Mouse (Mus musculus): Measurements from ENCODE around the gene Zfhx2. TPM values are rescaled to one million over a fixed set of nuclear protein-coding genes. Genes with fewer than 3 reads are reported as not detected.
A peak's percentile ranks its signal among the peaks of the same experiment; 100 is the strongest.

Gene Zfhx2
- polyA plus RNA-seq, 1 experiment from 2014 or later = 7.6 TPM

DNA sequence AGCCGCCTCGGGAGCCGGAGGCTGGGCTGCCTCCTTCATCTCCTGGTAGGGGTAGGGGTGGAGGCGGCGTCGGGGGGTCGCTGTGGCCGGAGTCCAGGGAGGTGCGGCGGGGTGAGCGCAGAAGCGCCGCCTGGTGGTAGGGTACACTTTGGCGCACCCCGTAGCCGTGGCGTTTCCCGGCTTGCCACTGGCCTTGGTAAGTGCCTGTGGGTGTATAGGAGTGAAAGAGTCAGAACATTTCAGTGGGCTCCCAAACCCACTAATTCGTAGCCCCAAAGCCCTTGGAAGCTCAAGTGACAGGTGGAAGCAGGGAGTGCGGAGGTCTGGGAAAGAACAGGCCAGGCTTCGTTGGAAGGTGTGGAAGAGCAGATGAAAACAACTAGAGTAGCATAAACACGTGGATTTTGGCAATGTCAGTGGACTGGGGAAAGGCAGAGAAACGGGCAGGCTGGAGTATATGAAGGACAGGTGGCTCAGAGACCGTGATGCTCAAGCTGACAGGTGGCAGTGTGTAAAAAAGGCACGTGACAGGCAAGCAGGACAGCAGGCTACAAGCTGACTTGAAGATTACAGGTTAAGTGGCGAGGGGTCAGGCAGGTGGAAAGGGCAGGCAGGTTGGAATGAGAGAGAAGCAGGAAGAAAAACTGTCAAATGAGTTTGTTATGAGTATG lies 22.0 kb upstream of the Zfhx2 start:
- Histone ChIP-seq H3K9me3 (replicated peaks) (no peaks in the 10 kb centered on the region), H3K27me3 (ENCODE audit: low read depth, poor library complexity, severe bottlenecking) (peaks cover 94% of the 10 kb centered on the region), H3K4me1 (peaks cover 54% of the 10 kb centered on the region), H3K36me3 (no peaks in the 10 kb centered on the region), H3K27ac (replicated peaks) (peak overlapping the region; percentile 84; the same call in 1 of the 2 replicates), H3K4me3 (peak overlapping the region; percentile 81)
- 10% methylated on average over 25 of the region's 26 CpGs for WGBS
- DNase-seq (ENCODE audit: low spot score) = peak; percentile 53

- 70% methylated on average over 51 of the region's 51 CpGs for WGBS
- peak overlapping the region; percentile 81; the same call in 1 of the 2 replicates for H3K4me3 ChIP-seq
Observed at GRCm38 (mm10) chr14:55113351-55113974, 21.3 kb upstream of the Zfhx2 start.

DNA sequence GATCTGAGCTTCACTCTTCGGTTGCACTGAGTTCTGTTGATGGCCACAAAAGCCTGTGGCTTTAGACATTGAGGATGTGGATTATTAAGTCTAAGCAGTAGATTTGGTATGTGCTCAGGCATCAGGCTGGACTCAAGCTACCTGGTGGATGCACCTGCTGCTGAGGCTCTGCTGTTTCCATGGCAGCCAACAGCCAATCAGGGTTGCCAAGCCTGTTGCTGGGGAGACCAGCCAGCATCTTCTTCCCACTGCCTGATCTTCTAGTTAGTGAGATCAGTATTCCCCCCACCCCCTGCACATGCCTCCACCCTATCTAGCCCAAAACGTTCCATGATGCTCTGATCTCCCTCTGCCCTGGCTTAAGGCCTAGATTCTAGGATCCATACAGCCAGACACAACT lies 19.6 kb upstream of the Zfhx2 start:
- WGBS = 82% methylated on average over 2 of the region's 2 CpGs
- H3K27me3 ChIP-seq (ENCODE audit: low read depth, poor library complexity, severe bottlenecking) = peaks cover 94% of the 10 kb centered on the region
- no peak overlapping the region for H3K4me3 ChIP-seq
- no peak for DNase-seq (ENCODE audit: low spot score)
- H3K9me3 ChIP-seq (replicated peaks) = no peaks in the 10 kb centered on the region
- peaks cover 71% of the 10 kb centered on the region for H3K4me1 ChIP-seq
- H3K27ac ChIP-seq (replicated peaks) = no peak overlapping the region
- H3K36me3 ChIP-seq = no peaks in the 10 kb centered on the region

More at GRCm38 (mm10) chr14:55113351-55113974, 21.3 kb upstream of the Zfhx2 start:
- H3K9me3 ChIP-seq (replicated peaks) = no peaks in the 10 kb centered on the region
- DNase-seq (ENCODE audit: low spot score) = no peak
- H3K36me3 ChIP-seq = no peaks in the 10 kb centered on the region
- peaks cover 61% of the 10 kb centered on the region for H3K4me1 ChIP-seq
- no peak overlapping the region for H3K27ac ChIP-seq (replicated peaks)
- H3K27me3 ChIP-seq (ENCODE audit: low read depth, poor library complexity, severe bottlenecking) = peaks cover 96% of the 10 kb centered on the region

GRCm38 (mm10) chr14:55110076-55110475 lies 18.0 kb upstream of the Zfhx2 start:
- Histone ChIP-seq H3K36me3 (no peaks in the 10 kb centered on the region), H3K4me1 (peaks cover 71% of the 10 kb centered on the region), H3K27me3 (ENCODE audit: low read depth, poor library complexity, severe bottlenecking) (peaks cover 79% of the 10 kb centered on the region), H3K27ac (replicated peaks) (no peak overlapping the region), H3K9me3 (replicated peaks) (no peaks in the 10 kb centered on the region), H3K4me3 (no peak overlapping the region)
- WGBS = 34% methylated on average over 9 of the region's 9 CpGs
- no peak for DNase-seq (ENCODE audit: low spot score)

DNA sequence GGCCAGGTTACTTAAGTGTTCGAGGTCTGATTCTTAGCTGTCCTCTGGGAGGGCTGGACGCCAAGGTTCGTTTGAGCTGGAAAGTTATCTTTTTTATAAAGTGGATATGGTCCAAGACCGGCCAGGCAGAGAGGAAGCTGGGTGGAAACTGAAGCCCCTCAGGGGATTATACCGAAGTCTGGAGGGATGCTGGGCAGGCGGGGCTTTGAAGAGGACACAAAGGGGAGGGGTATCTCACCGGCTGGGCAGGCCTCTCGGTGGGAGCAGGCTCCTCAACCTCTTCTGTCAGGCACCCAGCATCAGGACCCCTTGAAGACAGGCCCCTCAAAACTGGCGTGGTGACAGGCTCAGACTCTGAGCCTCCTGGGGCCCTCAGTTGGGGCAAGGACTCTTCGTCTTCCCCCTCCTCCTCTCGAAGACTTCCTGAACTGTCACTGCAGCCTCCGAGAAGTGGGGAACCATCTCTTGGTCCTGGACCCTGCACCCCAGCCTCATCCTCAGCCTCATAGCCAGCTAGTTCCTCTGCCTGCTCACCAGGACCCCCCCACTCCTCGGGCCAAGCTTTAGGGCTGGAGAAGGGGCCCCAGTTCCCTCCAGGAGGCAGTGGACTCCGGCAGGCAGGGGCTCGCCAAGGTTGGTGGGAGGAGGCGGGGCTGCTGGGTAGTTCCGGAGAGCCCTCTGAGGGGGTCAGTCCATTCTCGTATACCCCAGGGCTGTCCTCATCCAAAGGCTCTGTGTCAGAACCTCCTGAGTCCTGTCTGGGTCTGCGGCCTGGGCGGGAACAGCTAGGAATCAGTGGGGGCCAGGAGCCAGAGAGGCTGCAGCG lies 17.1 kb upstream of the Zfhx2 start:
- Histone ChIP-seq H3K36me3 (no peaks in the 10 kb centered on the region), H3K4me3 (peak overlapping the region; percentile 44), H3K27me3 (ENCODE audit: low read depth, poor library complexity, severe bottlenecking) (peaks cover 79% of the 10 kb centered on the region), H3K27ac (replicated peaks) (peak overlapping the region; percentile 78), H3K9me3 (replicated peaks) (no peaks in the 10 kb centered on the region), H3K4me1 (peaks cover 67% of the 10 kb centered on the region)
- DNase-seq (ENCODE audit: low spot score) = no peak
- WGBS = 10% methylated on average over 21 of the region's 21 CpGs

DNA sequence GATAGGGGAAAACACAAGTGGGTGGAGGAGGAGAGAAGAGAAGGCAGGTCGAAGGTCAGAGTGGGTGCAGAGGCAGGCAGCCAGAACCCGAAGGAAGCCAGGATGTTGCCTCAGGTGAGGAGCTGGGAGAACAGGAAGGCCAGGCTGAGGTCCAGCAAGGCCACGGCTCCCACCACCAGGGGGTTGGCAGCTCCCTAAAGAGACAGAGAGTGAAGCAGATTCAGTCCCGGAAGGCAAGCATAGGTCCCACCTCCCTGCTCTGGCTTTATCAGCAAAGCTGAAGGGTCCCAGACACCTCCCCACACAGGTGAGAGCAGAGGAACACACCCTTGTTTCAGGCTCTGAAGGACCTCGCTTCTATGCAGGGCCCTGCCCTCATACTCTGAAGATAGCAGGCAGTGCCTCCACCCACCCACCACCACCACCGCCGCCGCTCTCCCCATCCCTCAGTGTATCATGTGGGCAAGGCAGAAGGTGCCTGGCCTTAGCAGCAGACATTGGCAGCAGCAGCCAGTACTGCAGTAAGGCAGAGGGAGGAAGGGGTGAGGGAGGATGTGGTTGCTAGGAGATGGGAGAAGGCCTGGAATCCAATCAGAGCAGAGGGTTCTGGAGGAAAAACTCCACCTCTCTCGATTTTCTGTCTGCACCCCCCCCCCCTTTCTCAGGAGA lies 16.2 kb upstream of the Zfhx2 start:
- Histone ChIP-seq H3K4me1 (peaks cover 58% of the 10 kb centered on the region), H3K4me3 (peak overlapping the region; percentile 20; the same call in 1 of the 2 replicates), H3K9me3 (replicated peaks) (no peaks in the 10 kb centered on the region), H3K27me3 (ENCODE audit: low read depth, poor library complexity, severe bottlenecking) (peaks cover 79% of the 10 kb centered on the region), H3K27ac (replicated peaks) (peak overlapping the region; percentile 78), H3K36me3 (no peaks in the 10 kb centered on the region)
- 35% methylated on average over 9 of the region's 9 CpGs for WGBS
- DNase-seq (ENCODE audit: low spot score) = peak; percentile 52

DNA sequence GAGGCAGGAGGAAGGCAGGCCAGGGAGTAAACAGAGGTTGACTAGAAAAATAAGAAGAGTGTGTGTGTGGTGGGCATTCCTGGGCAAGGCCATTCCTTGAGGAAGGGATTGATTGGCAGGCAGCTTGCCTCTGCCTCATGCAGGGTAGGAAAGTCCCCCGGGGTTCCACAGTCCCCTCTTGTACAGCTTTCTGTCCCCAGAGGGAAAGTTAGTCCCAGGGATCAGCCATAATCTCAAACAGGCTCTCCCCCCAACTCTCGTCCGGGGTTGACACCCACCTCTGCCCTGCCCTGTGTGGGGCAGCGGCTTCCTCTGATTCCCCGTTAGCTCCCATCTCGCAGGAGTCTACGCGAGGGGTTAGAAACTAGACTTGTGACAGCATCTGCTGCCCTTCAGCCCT lies 14.9 kb upstream of the Zfhx2 start:
- Histone ChIP-seq H3K27me3 (ENCODE audit: low read depth, poor library complexity, severe bottlenecking) (peaks cover 67% of the 10 kb centered on the region), H3K27ac (replicated peaks) (no peak overlapping the region), H3K4me3 (no peak overlapping the region; the same call in 1 of the 2 replicates), H3K4me1 (peaks cover 57% of the 10 kb centered on the region), H3K36me3 (no peaks in the 10 kb centered on the region), H3K9me3 (replicated peaks) (no peaks in the 10 kb centered on the region)
- WGBS = 68% methylated on average over 8 of the region's 8 CpGs
- no peak for DNase-seq (ENCODE audit: low spot score)

GRCm38 (mm10) chr14:55105836-55106809 lies 14.0 kb upstream of the Zfhx2 start, which contains the start of gene Ap1g2:
Ap1g2 (minus strand) TSS chr14:55106593.
- peak within 1 kb of the TSS; percentile 57 for H3K4me3 ChIP-seq
- H3K27ac ChIP-seq (replicated peaks) = peak within 1 kb of the TSS; percentile 80
- peaks cover 58% of the 10 kb centered on the region for H3K27me3 ChIP-seq (ENCODE audit: low read depth, poor library complexity, severe bottlenecking)
- peak; percentile 78 for DNase-seq (ENCODE audit: low spot score)
- no peaks in the 10 kb centered on the region for H3K9me3 ChIP-seq (replicated peaks)
- WGBS = under 1% methylated on average over 39 of the region's 39 CpGs
- H3K4me1 ChIP-seq = peaks cover 57% of the 10 kb centered on the region
- H3K36me3 ChIP-seq = no peaks in the 10 kb centered on the region

DNA sequence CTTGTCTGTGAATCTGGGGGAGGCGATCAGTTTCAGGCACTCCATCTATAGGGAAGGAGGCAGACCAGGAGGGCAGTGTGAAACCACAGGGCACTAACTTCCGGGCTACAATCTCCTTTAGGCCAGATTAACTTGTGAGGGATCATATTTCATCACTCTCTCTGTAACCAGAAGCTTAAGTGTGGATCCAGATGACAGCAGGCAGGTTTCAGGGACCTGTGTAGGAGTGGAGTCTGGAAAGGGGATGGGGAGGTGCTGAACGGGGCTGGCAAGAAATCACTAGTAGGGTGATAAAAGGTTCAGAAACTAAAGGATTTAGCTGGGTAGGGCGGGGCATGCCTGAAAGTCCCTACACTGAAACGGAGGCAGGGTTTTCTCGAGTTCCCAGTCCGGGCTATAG lies 13.3 kb upstream of the Zfhx2 start:
- H3K36me3 ChIP-seq = no peaks in the 10 kb centered on the region; the same call in 1 of the 2 replicates
- WGBS = 4% methylated on average over 7 of the region's 7 CpGs
- H3K27me3 ChIP-seq (ENCODE audit: low read depth, poor library complexity, severe bottlenecking) = peaks cover 51% of the 10 kb centered on the region
- H3K4me1 ChIP-seq = peaks cover 57% of the 10 kb centered on the region
- H3K9me3 ChIP-seq (replicated peaks) = no peaks in the 10 kb centered on the region
- H3K4me3 ChIP-seq = peak overlapping the region; percentile 57
- peak overlapping the region; percentile 80 for H3K27ac ChIP-seq (replicated peaks)
- no peak for DNase-seq (ENCODE audit: low spot score)

GRCm38 (mm10) chr14:55104365-55104764 lies 12.2 kb upstream of the Zfhx2 start:
- 86% methylated on average over 18 of the region's 18 CpGs for WGBS

DNA sequence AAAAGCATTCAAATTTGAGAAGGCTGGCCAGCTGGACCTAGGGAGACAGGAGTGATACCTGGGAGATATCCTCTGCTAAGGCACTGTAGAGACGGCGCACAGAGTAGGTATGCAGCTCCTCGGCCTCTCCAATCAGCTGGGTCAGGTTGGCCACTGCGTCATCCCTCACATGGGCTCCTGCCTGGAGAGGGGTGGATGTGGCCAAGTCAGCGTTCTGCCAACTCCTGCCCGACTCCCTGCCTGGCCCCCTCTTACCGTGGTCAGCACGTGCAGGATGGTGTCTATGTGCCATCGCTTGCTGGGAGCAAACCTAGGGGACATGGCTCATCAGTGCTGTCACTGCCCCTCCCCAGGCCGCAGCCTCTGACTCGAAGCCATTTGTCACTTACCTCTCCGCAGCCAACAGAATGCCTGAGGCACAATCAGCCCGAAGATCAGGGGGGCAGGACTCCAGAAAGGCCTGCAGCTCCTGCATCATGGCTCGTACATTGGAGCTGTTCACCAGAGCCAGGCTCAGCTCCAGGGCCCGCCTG lies 10.2 kb upstream of the Zfhx2 start:
- H3K27ac ChIP-seq (replicated peaks) = no peak overlapping the region
- H3K27me3 ChIP-seq (ENCODE audit: low read depth, poor library complexity, severe bottlenecking) = peaks cover 24% of the 10 kb centered on the region
- no peak overlapping the region for H3K4me3 ChIP-seq
- no peaks in the 10 kb centered on the region for H3K9me3 ChIP-seq (replicated peaks)
- peaks cover 33% of the 10 kb centered on the region for H3K4me1 ChIP-seq
- no peak for DNase-seq (ENCODE audit: low spot score)
- WGBS = 85% methylated on average over 15 of the region's 15 CpGs
- H3K36me3 ChIP-seq = peaks cover 24% of the 10 kb centered on the region

More at GRCm38 (mm10) chr14:55104365-55104764, 12.2 kb upstream of the Zfhx2 start:
- DNase-seq (ENCODE audit: low spot score) = no peak
- H3K27ac ChIP-seq (replicated peaks) = no peak overlapping the region
- peaks cover 47% of the 10 kb centered on the region for H3K4me1 ChIP-seq
- H3K9me3 ChIP-seq (replicated peaks) = no peaks in the 10 kb centered on the region
- no peak overlapping the region for H3K4me3 ChIP-seq
- peaks cover 41% of the 10 kb centered on the region for H3K27me3 ChIP-seq (ENCODE audit: low read depth, poor library complexity, severe bottlenecking)
- peaks cover 4% of the 10 kb centered on the region for H3K36me3 ChIP-seq
